Mouse (Mus musculus) cerebellum, postnatal 14 days (tissue): ENCODE results near the gene Gm10300.

Experiments
- DNase-seq, 2 experiments: peaks; one replicate each; pipeline ENCODE4 v3.0.0; 2021; ENCODE audit warnings: mixed read lengths in 2 of 2

The Gm10300 gene

DNA sequence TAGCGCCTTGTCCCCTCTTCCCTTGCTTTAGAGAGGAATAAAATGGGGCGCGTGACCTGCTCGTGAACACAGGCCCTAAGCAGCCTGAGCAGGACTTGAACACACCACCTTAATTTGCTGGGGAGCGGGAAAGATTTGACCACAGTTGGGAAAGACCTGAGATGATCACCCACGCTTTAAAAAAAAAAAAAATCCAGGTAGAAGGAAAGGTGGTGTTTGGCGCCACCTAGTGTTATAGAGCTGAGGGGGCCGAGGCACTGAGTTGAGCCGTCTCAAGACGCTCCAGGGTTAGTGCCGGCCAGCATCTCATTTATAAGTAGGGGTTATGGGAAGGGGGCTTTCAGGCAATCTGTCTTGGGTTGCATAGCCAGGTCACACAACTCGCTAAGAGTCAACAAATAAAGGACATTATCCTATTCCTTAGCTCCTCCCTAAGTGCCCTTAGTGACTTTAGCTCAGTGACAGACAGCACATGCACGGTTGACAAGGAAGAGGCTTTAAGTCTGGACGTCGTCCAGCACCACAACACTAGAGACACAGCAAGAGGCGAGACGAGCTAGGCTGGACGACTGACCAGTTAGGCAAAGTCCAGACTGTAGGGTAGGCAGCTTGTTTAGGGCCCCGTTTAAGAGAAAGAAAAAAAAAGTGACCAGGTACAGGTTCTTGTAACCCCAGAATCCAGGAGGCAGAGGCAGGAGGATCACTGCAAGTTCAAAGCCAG is 5.2 kb downstream of the Gm10300 start:
- DNase-seq, result peak; percentile 86 to 89

DNA sequence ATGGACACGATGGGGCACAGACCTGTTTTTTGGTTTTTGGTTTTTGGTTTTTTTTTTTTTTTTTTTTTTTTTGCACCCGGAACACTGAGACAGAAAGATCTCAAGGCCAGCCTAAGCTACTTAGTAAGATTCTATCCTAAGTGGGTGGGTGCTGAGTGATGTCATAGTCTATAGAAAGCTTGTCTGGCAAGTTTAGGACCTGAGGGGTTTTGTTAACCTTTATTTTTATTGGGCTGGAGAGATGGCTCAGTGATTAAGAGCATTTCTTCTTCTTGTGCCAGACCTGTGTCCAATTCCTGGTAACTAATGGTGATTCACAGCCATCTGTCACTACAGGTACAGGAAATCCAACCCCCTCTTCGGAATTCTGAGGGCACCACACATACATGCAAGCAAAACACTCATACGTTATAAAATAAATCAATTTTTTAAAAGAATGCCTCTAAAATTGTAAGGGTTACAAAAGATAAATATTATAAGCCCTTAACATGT is 6.0 kb downstream of the Gm10300 start:
- no peak for DNase-seq

DNA sequence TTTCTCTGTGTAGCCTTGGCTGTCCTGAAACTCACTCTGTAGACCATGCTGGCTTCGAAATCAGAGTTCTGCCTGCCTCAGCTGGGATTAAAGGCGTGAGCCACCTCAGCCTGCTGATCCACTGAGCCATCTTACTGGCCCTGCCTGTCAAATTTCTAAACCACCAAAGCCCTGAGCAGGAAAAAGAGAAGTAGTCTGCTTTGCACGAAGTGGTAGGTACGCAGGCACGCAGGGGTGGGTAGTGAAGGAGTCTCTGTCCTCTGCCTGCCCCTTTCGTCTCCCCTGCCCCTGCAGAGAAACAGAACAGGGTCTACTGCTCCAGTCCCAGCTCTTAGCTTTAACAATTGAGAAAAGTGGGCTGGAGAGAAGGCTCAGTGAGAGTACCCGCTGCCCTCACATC is 10.6 kb downstream of the Gm10300 start:
- no peak for DNase-seq

DNA sequence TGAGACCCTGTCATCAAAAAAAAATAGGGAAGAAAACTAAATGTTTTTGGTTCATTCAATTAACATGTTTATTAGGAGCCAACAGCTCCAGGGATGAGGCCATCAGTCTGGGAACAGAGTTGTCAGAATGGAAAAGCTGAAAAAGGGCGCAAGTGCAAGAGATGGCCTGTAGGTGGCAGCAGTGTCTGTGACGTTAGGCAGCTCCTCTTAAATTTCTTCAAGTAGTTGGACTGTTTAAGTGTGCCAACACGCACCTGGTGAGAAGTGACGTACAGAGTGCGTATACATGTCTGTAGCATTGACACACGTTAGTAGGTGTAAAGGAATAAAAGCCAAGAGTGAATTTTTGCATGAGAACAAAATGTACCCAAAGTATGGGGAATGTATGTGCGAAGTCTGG is 14.4 kb downstream of the Gm10300 start:
- peak; percentile 78 to 82 for DNase-seq

DNA sequence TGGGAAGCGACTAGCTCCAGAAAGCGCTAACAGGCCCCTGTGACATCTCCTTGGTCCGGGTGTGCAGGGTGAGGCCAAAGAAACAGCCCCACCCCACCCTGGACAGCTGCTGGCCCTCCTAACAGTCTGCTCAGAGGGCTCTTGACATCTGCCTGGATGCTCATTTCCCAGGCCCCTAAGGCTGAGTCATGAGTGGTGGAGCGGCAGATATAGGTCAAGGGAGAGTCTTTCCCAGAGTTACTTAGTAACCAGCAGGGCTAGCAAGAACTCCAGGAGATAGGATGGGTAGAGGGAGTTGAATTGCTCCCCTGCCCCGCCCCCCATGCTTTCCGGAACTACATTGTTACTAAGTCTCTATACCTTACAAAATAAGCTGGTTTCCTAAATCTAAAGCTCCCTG is 18.6 kb downstream of the Gm10300 start:
- no peak for DNase-seq

DNA sequence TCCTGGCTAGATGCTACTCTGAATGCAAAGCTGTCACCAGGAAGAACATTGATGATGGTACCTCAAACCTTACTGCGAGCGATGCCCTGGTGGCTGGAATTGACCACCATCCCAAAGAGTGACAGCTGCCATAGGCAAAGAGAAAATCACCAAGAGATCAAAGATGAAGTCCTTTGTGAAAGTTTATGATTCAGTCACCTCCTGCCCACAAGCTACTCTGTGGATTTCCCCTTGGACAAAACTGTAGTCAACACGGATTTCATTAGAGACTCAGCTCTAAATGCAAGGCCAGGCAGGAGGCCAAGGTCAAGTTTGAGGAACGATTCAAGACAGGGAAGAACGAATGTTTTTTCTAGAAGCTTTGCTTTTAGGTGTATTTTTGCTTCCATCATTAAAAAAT is 19.4 kb downstream of the Gm10300 start:
- DNase-seq, result no peak

DNA sequence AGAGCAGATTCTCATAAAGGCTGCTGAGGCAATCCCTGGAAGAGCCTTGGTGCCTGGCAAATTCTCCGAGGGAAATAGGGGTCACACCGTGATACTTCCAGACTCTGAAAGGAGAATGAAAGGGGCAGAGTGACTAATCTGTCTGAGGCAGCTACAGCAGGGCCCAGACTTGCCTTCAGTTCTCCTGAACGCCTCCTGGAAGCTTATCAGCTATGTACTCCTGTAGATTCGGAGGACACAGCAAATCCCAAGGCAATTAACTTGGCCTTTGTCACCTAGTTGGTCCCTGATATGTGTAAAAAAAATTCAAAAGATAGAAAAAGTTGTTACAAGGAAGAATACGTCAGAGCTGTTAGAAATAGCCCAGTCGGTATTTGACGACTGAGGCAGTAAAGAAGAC is 20.5 kb downstream of the Gm10300 start:
- no peak for DNase-seq

DNA sequence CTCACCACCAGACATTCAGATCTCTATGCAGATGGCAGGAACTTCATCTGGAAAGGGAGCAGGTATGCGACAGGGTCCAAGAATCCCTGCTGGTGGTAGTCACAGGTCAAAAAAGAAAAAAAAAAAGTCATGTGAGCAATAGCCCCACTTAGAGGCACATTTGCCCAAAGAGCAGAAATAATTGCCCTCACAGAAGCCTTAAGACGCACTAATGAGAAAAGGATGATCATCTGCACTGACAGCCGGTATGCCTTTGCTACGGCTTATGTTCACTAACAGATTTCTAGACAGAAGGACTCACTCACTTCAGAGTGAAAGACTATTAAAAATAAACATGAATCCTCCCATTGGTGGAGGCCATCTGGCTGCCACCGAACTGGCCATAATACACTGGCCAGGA is 25.1 kb downstream of the Gm10300 start:
- no peak for DNase-seq

DNA sequence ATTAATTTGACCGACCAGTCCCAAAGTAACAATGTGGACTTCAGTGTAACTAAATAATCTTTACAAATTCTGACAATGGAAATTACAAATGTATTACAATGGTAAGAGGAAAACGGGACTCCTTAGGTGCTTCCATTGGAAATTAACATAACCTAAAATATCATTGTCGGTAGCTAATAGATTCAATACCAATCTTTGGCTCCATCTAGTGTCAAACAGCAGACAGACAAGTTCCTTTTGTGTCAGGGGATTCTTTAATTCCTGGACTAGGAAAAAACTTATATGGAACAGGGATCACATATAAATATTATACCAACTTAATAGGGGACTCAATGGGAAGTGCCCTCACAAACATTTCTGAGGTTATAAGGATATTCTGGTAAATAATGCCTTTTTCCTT is 26.7 kb downstream of the Gm10300 start:
- no peak for DNase-seq

DNA sequence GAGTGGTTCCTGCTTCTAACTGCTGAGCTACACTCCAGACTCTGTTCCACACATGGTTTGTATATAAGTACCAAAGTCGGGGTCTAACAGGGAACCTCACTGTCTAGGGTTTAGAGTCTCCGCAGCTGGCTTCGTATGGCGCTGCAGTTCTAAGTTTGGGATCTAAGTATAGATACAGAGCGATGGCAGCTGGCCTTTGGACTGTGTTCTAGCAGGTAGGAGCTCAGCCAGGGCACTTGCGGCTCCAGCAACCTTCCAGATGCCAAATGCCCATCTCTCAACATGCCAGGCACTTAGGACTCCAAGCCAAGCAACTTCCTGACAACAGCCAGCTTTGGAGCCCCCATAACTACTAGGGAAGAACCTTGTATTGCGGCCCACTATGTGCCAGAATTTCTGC is 33.7 kb downstream of the Gm10300 start:
- DNase-seq, result no peak

DNA sequence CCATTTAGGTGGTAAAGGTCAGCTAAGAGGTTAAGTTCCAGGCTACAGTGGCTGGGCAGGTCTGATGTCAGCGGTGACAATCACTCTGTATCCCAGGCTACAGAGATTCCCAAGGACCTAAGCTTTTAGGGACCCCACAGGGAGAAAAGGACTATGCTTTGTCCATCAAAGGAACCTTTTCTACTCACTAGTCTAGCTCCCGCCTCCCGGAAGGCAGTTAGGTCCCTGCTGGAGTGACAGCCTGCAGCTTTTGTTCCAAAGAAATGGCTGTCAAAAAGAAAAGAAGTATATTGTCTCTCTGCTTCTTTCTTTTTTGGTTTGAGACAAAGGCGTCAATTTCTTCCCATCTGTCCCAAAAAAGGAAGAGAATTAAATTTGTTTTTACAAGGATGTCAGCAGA is 36.7 kb downstream of the Gm10300 start:
- DNase-seq, result no peak

DNA sequence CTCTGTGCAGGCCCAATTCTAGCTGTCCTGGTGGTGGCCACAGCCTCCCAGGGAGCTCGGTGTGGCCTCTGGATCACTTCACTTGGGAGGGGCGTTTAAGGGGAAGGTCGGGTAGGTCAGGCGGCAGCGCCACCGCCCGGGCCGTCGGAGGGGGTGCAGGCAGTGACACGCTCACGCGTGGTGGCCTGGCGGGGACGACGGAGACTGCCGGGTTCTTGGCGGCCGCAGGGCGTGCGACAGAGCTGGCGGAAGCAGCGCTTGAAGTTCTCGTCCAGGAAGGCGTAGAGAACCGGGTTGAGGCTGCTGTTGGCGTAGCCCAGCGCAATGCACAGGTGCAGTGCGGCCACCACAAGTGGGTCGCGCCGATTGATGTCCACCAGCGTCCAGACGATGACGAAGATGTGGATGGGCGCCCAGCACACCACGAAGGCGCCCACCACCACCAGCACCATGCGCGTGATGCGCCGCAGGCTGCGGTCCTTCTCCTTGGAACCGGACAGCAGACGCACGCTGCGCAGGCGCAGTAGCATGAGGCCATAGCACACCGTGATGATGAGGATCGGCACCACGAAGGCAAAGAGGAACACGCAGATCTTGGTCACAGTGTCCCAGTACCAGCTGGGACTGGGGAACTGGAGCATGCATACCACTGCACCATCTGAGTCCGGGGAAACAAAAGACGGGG is 39.1 kb downstream of the Gm10300 start:
- DNase-seq, result peak; percentile 19 to 36

DNA sequence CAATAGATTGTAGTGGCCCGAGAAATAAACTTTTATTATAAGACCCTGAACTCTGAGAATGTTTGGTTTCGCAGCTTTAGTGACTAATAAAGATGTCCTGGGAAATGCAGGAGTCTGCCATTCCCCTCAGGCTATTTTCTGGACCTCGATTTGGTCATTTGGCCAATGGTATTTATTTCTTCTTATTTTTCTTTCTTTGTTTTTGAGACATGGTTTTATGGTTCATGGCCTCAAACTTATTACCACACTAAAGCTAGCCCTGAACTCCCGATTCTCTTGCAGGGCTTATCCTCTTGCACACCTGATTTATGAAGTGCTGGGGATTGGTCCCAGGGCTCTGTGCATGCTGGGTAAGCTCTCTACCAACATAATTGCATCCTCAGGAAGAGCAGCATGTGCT is 41.8 kb downstream of the Gm10300 start:
- DNase-seq, result no peak

DNA sequence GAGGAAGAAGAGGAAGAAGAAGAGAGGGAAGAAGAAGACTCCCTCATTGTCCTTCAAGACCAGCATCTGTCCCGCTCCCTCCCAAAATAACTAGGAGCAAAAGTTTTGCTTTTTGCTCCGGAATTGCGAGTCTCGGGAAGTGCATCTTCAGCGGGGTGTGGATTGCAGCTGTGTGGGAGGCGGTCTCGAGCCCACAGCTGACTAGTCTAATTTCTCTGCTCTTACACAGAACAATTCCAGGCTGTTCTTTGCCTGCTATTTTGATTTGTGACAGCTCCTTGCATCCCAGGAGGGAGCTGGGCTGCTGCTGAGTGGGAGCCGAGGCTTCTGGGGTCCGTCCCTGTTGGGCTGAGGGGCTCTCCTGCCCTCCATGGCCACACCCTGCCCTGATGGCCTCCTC is 45.1 kb downstream of the Gm10300 start:
- no peak for DNase-seq

DNA sequence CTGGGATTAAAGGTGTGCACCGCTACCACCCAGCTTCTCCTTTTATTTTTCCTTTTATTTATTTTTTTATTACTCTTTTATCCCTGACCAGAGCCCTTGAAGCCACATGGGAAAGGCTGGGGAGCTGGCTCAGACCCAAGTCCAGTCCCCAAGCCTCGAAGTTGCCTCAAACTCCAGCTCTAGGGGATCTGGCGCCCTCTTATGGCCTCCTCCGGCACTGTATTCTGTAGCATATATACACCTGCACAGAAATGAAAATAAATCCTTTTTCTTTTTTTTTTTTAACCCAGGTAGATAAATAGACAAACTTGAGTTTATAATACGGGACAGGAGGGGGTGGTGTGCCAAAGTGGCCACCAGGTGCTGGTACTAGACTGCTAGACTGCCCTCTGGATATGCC is 47.2 kb downstream of the Gm10300 start:
- peak in 1 of 2 experiments; percentile 24 for DNase-seq

DNA sequence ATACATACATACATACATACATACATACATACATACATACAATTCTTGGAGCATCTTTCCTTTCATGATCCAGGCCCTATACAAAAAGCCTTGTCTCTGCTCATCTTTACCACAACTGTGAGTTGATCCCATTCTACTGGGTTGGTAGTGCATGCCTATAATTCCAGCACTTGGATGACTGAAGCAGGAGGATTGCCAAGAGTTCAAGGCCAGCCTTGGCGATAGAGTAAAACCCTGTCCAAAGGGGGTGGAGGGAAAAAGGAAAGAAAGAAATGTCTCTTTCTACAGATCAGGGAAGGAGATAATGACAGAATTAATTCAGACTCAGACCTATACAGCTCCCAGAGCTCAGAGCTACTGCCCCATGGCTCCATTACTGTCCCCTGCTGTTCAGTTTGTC is 48.7 kb downstream of the Gm10300 start:
- DNase-seq, result no peak
